Mouse (Mus musculus): ENCODE data around the gene Zbtb8os. TPM values are rescaled to one million over a fixed set of nuclear protein-coding genes. Genes with fewer than 3 reads are reported as not detected.
"Not testable (repeated sequence)": the region's sequence is repeated elsewhere in the genome, so short reads cannot be mapped to it uniquely, and the experiment has no call there.

Zbtb8os gene
- total RNA-seq, 2 experiments from 2014 or later: 28.5 to 31.9 TPM

DNA sequence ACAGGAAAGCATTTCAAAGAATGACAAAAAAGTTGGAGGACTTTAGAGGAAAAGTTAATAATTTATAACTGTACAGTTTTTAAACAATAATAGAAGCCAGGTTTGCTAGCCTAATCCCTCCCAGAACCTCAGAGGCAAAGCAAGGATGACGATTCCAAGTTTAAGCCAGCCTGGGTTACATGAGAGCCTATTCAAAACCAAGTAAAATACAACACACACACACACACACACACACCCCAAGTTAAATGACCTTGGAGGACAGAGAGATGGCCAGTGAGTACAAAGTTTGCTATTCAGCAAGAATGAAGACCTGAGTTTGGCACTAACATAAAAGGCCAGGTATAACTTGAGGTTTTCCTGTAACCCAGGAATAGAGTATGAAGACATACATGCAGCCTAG is 9.3 kb upstream of the Zbtb8os start:
- DNase-seq (ENCODE audit: low spot score in 2 of 2): no peak

GRCm38 (mm10) chr4:129332846-129333245 is 2.6 kb upstream of the Zbtb8os start:
- no peak for DNase-seq (ENCODE audit: low spot score in 2 of 2)

DNA sequence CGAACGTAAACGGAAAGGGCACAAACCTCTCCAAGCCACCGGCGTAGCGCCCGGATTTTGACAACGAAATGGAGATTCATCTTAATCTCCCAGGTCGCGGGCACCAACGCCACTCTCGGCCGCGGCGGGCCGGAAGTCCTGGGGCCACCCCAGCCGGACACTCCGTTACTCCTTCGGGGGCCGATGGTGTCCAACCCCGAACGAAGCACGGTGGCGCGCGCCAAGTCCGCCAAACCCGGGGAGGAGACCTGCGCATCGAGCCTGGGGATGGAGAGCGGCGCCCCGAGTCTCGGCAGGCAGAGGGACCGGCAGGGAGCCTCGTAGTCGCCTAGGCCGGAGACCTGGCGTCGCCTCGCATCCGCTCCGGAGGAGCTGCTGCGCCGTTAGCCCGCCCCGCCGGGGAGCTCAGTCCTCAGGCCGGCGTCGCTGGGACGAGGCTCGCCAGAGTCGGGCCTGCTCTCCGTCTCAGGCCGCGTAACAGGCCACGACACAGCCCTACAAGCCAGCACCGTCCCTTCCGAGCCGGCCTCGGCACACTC is 749 bp upstream of the Zbtb8os start:
- peak in 1 of 2 experiments; percentile 39 for DNase-seq (ENCODE audit: low spot score in 2 of 2)

DNA sequence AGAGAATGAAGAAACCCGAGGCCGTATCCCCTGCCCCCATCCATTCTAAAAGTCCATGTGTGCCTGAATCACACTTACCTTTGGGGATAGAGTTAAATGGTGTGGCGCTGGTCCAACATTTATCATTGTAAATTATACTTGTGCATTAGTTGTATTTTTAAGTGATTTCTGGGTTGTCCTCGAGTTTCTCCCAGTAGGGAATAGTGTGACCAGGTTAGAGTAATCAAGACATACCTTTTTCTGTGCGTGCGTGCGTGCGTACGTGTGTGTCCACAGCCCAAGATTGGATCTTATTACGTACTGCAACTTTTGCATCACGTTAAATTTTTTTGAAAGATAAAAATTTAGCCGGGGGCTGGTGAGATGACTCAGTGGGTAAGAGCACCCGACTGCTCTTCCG is 796 bp downstream of the Zbtb8os start:
- DNase-seq (ENCODE audit: low spot score in 2 of 2): no peak

DNA sequence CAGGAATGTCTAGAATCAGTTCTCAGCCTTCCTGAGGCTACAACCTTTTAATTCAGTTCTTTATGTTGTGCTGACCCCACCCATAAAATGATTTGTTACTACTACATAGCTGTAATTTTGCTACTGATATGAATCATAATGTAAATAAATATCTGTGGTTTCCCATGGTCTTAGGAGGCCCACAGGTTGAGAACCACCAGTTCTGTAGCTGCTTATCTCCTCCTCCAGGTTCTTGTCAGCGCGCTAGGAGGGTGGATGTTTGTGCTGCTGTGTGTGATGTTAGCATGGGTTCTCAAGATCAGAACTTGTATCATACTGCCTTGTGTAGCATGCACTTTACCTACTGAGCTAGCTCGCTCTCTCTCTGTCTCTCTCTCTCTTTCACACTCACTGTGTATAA is 4.2 kb downstream of the Zbtb8os start:
- DNase-seq (ENCODE audit: low spot score in 2 of 2): no peak

GRCm38 (mm10) chr4:129341888-129342287 is 6.4 kb downstream of the Zbtb8os start:
- DNase-seq (ENCODE audit: low spot score in 2 of 2): no peak

DNA sequence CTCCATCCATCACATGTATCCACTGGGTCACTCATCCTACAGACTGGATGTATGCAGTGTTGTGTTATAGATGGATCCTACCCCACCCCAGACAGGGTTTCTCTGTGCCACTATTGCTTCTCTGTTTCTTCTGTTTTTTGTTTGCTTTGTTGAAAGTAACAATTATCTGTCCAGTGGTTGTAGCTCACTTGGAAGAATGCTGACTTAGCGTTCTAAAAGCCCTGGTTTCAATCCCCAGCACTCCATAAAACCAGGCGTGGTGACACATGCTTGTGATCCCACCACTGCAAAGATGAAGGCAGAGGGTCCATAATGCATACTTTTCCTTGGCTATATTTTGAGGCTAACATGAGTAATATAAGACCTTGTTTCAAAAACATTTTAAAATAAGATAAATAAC is 7.2 kb downstream of the Zbtb8os start:
- no peak for DNase-seq (ENCODE audit: low spot score in 2 of 2)

DNA sequence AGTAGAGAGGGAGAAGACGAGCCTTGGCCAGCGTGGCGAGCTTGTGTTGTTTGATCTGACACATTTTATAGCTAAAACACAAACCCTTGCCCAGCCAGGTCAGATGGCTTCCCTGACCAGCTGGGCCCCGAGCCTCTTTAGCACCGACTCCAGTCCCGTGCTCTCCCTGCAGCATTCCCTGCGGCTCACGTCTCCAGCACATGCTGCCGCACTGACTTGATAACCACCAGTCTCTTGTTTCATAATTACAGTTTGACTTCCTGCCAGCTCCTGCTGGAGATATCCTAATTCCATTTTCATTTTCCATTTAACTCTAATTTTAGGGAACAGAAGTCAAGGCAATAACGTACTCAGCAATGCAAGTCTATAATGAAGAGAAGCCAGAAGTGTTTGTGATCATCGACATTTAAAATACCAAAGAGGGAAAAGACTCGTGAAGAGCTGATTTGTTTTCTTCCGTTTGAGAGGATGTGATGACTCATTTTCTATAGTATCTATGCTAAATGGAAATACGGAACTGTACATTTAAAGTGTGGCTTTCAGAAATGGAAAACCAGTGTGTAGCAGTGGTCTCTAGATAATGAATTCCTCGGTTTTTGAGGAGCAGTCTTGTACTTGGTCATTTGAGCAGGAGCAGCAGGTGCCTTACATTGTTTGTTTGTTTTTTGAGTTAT is 11.1 kb downstream of the Zbtb8os start:
- DNase-seq (ENCODE audit: low spot score in 2 of 2): peak; percentile 30 to 41

- peak; percentile 51 to 78 for DNase-seq (ENCODE audit: low spot score in 2 of 2)
Measured at GRCm38 (mm10) chr4:129350644-129351043, 15.1 kb downstream of the Zbtb8os start.

DNA sequence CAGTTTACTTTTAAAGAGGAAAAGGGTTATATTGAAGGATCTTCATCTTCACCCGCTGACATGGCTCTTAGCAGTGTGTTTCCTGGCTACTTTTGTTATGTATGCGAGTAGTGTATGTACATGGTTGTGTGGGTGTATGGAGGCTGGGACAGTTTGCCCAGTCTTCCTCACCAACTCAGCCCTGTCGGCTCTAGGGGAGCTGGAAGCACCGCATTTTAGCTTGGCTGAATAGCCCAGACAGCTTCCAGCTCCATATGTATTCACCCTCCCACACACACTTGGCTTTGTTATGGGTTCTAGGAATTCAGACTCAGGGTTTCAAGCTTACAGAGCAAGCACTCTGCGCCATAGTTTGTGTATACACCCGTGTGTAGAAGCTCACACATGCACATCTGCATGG is 15.6 kb downstream of the Zbtb8os start:
- DNase-seq (ENCODE audit: low spot score in 2 of 2): peak; percentile 59 to 72

- no peak for DNase-seq (ENCODE audit: low spot score in 2 of 2)
Measured at GRCm38 (mm10) chr4:129353176-129353575, 17.7 kb downstream of the Zbtb8os start.

- peak; percentile 9 to 10 for DNase-seq (ENCODE audit: low spot score in 2 of 2)
Measured at GRCm38 (mm10) chr4:129354236-129354635, 18.7 kb downstream of the Zbtb8os start.

DNA sequence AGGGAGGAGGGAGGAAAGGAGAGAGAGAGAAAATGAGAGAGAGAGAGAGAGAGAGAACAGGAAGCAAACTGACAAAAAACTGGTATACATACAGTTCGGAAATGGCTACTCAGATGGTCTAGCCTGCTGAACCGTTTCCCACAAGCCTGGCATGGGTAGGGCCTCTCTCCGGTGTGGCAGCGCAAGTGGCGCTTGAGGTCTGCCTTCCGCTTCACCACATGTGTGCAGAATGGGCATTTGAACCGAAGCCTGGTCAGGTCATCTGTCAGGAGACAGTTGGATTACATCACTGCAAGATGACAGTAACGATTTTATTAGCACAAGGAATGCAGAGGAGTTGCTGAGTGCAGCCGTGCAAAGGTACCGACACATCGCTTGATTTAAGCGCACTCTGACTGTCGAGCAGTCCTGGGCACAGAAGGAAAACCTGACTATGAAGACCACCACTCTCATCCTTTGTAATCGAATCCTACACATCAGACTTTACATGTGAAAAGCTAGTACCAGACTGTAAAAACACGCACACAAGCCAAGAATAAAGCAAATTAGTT is 22.2 kb downstream of the Zbtb8os start:
- no peak for DNase-seq (ENCODE audit: low spot score in 2 of 2)

GRCm38 (mm10) chr4:129362238-129362637 is 26.7 kb downstream of the Zbtb8os start:
- not testable (repeated sequence) for DNase-seq (ENCODE audit: low spot score in 2 of 2)

GRCm38 (mm10) chr4:129362771-129363170 is 27.3 kb downstream of the Zbtb8os start:
- no peak for DNase-seq (ENCODE audit: low spot score in 2 of 2)

GRCm38 (mm10) chr4:129363463-129363862 is 28.0 kb downstream of the Zbtb8os start:
- no peak for DNase-seq (ENCODE audit: low spot score in 2 of 2)

GRCm38 (mm10) chr4:129364379-129364778 is 28.9 kb downstream of the Zbtb8os start:
- no peak for DNase-seq (ENCODE audit: low spot score in 2 of 2)

GRCm38 (mm10) chr4:129365224-129365623 is 29.7 kb downstream of the Zbtb8os start:
- DNase-seq (ENCODE audit: low spot score in 2 of 2): no peak

DNA sequence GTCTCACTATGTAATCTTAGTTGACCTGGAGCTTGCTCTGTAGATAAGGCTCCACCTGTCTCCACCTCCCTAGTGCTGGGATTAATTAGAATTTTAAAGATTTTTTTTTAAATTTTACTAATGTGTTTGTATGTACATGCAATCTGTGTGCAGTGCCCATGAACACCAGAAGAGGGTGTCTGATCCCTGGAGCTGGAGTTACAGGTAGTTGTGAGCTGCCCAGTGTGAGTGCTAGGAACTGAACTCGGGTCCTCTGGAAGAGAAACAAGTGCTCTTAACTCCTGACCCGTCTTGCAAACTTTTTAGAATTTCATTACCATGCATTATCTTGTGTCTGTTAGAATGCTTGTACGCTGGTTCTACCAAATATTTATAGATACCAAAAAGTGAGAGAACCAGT is 35.9 kb downstream of the Zbtb8os start:
- DNase-seq (ENCODE audit: low spot score in 2 of 2): no peak

DNA sequence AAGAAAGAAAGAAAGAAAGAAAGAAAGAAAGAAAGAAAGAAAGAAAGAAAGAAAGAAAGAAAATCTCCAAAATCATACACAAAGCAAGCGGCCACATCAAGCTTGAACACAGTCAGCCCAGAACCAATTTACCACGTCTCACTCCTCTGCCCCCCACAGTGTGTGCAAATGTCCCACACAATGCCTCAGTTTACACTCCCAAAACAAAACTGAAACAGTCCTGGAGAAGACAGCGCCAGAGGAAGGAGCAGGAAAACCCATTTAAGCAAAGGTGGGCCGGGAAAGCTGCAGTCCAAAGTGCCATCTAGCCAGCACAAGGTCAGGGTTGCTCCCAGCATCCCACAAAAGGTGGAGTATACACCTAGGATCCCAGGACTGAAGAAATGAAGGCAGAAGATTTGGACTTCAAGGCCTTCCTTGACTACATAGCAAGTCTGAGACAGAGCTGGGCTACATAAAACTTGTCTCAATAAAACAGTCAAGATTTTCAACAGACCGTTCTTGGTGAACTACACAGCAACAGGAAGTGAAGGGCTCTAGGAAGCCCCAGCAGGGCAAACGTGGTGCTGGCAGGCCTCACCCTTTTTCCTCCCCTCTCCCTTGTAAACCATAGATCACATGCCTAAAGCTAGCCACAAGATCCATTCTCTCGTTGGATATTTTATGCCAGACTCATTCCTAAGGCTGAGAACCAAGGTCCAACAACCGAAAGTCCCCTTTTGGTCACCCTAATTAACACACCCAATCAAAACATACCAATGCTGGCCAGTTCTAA is 37.9 kb downstream of the Zbtb8os start:
- DNase-seq (ENCODE audit: low spot score in 2 of 2): no peak

DNA sequence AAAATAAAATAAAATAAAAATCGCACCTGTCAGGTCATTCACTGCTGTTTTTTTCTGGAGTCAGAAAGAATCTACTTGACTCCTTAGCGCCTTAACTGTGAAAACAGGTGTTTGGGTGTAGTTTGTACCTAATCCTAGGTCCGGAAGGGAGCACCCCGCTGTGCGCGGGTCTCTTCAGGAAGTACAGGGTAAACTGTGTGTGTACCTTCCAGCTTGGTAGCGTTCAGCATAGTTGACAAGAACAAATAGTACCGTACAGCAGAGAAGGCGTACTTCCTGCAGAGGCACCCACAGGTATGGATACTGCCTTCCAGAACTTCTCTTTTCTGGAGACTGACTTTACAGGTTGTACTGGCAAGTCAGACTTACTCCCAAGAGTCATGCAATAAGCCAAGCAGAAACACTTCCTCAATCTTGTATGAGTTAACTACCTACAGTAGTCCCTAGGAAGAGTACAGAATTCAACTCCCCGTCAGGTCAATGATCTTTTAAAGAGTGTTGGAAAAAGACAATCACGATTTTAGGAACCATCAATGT is 38.8 kb downstream of the Zbtb8os start:
- DNase-seq (ENCODE audit: low spot score in 2 of 2): no peak

- no peak for DNase-seq (ENCODE audit: low spot score in 2 of 2)
Measured at GRCm38 (mm10) chr4:129375000-129375399, 39.5 kb downstream of the Zbtb8os start.

All from left cerebral cortex, adult 18-20 months (tissue).